Mouse (Mus musculus): ENCODE measurements at regions not wholly inside any gene's neighbourhood (a gene's known extent, or its start where the extent isn't known, plus 50 kb on each side); places are given as distances from the start of the nearest gene placed in this dataset.

GRCm38 (mm10) chr8:10857874-10858273 is 150.4 kb downstream of the Irs2 start:
- no peaks in the 10 kb centered on the region for H3K9me3 ChIP-seq (replicated peaks; ENCODE audit: control insufficient read depth, insufficient read depth, low read length, poor library complexity, severe bottlenecking)
- no peak overlapping the region for H3K27ac ChIP-seq (ENCODE audit: insufficient read depth, low read length)
- no peaks in the 10 kb centered on the region for H3K4me1 ChIP-seq (ENCODE audit: control insufficient read depth, insufficient read depth, low read length)
- no peak overlapping the region for H3K4me3 ChIP-seq (ENCODE audit: low read depth, low read length)
- no peak overlapping the region for H3K9ac ChIP-seq (ENCODE audit: low read depth, poor library complexity, severe bottlenecking)
- no peaks in the 10 kb centered on the region for H3K27me3 ChIP-seq (ENCODE audit: control insufficient read depth, insufficient read depth, low read length, poor library complexity, severe bottlenecking)
- TF ChIP-seq EP300 (IDR thresholded peaks at IDR 0.05; ENCODE audit: insufficient read depth, low read depth, low read length) (no peak), POLR2A (IDR thresholded peaks at IDR 0.05; ENCODE audit: insufficient read depth, low read length) (no peak), CTCF (IDR thresholded peaks at IDR 0.05; ENCODE audit: low read depth, low read length) (no peak)
- no peaks in the 10 kb centered on the region for H3K36me3 ChIP-seq (ENCODE audit: control insufficient read depth, insufficient read depth, low read length, poor library complexity, severe bottlenecking)

- no peak overlapping the region for H3K27ac ChIP-seq (ENCODE audit: insufficient read depth, low read length)
- H3K4me3 ChIP-seq (ENCODE audit: low read depth, low read length) = no peak overlapping the region
- no peaks in the 10 kb centered on the region for H3K36me3 ChIP-seq (ENCODE audit: control insufficient read depth, insufficient read depth, low read length, poor library complexity, severe bottlenecking)
- no peaks in the 10 kb centered on the region for H3K9me3 ChIP-seq (replicated peaks; ENCODE audit: control insufficient read depth, insufficient read depth, low read length, poor library complexity, severe bottlenecking)
- no peaks in the 10 kb centered on the region for H3K4me1 ChIP-seq (ENCODE audit: control insufficient read depth, insufficient read depth, low read length)
- H3K9ac ChIP-seq (ENCODE audit: low read depth, poor library complexity, severe bottlenecking) = no peak overlapping the region
- H3K27me3 ChIP-seq (ENCODE audit: control insufficient read depth, insufficient read depth, low read length, poor library complexity, severe bottlenecking) = no peaks in the 10 kb centered on the region
- TF ChIP-seq CTCF (IDR thresholded peaks at IDR 0.05; ENCODE audit: low read depth, low read length) (no peak), EP300 (IDR thresholded peaks at IDR 0.05; ENCODE audit: insufficient read depth, low read depth, low read length) (no peak), POLR2A (IDR thresholded peaks at IDR 0.05; ENCODE audit: insufficient read depth, low read length) (no peak)
These were observed 151.1 kb downstream of the Irs2 start for GRCm38 (mm10) chr8:10856996-10857720.

- H3K36me3 ChIP-seq (ENCODE audit: control insufficient read depth, insufficient read depth, low read length, poor library complexity, severe bottlenecking) = no peaks in the 10 kb centered on the region
- H3K27ac ChIP-seq (ENCODE audit: insufficient read depth, low read length) = no peak overlapping the region
- TF ChIP-seq CTCF (IDR thresholded peaks at IDR 0.05; ENCODE audit: low read depth, low read length) (no peak), EP300 (IDR thresholded peaks at IDR 0.05; ENCODE audit: insufficient read depth, low read depth, low read length) (no peak), POLR2A (IDR thresholded peaks at IDR 0.05; ENCODE audit: insufficient read depth, low read length) (no peak)
- H3K4me3 ChIP-seq (ENCODE audit: low read depth, low read length) = no peak overlapping the region
- H3K9me3 ChIP-seq (replicated peaks; ENCODE audit: control insufficient read depth, insufficient read depth, low read length, poor library complexity, severe bottlenecking) = no peaks in the 10 kb centered on the region
- H3K4me1 ChIP-seq (ENCODE audit: control insufficient read depth, insufficient read depth, low read length) = no peaks in the 10 kb centered on the region
- H3K9ac ChIP-seq (ENCODE audit: low read depth, poor library complexity, severe bottlenecking) = no peak overlapping the region
- H3K27me3 ChIP-seq (ENCODE audit: control insufficient read depth, insufficient read depth, low read length, poor library complexity, severe bottlenecking) = no peaks in the 10 kb centered on the region
These were observed 152.6 kb downstream of the Irs2 start for GRCm38 (mm10) chr8:10855696-10856095.

DNA sequence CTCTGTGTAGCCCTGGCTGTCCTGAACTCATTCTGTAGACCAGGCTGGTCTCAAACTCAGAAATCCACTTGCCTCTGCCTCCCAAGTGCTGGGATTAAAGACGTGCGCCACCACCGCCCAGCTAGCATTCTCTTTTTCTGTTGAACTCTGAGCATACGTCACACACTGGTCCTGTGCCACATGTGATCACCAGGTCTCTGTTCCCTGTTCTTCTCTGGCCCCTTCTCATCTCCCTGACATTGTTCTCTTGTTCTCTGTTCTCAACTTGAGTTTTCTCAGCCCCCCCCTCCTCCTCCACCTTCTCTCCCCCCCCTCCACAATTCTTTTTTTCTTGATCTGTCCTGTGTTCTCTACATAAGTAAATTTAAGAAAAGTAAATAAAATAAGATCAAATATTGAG is 153.1 kb downstream of the Irs2 start:
- H3K27ac ChIP-seq (ENCODE audit: insufficient read depth, low read length) = no peak overlapping the region
- no peaks in the 10 kb centered on the region for H3K9me3 ChIP-seq (replicated peaks; ENCODE audit: control insufficient read depth, insufficient read depth, low read length, poor library complexity, severe bottlenecking)
- H3K4me1 ChIP-seq (ENCODE audit: control insufficient read depth, insufficient read depth, low read length) = no peaks in the 10 kb centered on the region
- H3K27me3 ChIP-seq (ENCODE audit: control insufficient read depth, insufficient read depth, low read length, poor library complexity, severe bottlenecking) = no peaks in the 10 kb centered on the region
- TF ChIP-seq POLR2A (IDR thresholded peaks at IDR 0.05; ENCODE audit: insufficient read depth, low read length) (no peak), CTCF (IDR thresholded peaks at IDR 0.05; ENCODE audit: low read depth, low read length) (no peak), EP300 (IDR thresholded peaks at IDR 0.05; ENCODE audit: insufficient read depth, low read depth, low read length) (no peak)
- no peak overlapping the region for H3K9ac ChIP-seq (ENCODE audit: low read depth, poor library complexity, severe bottlenecking)
- H3K4me3 ChIP-seq (ENCODE audit: low read depth, low read length) = no peak overlapping the region
- H3K36me3 ChIP-seq (ENCODE audit: control insufficient read depth, insufficient read depth, low read length, poor library complexity, severe bottlenecking) = no peaks in the 10 kb centered on the region

DNA sequence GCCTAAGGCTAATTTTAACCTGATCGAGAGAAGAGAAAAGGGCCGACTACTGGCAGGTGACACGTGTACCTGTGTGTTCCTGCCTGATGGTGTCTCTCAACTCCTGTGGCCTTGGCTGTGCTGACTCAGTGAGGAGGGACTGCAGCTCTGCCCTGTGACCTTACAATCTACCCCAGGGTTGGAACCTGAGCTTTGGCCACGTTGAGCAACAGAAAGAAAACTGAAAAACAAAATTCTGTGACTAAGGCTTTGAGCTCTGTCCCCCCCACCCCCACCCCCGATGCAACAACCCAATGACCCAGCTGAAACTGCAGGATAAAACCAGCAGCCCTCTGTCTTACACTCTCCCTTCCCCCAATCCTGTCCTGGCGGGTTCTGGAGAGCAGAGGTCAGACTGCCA is 153.7 kb downstream of the Irs2 start:
- Histone ChIP-seq H3K27me3 (ENCODE audit: control insufficient read depth, insufficient read depth, low read length, poor library complexity, severe bottlenecking) (no peaks in the 10 kb centered on the region), H3K9ac (ENCODE audit: low read depth, poor library complexity, severe bottlenecking) (no peak overlapping the region), H3K4me3 (ENCODE audit: low read depth, low read length) (no peak overlapping the region), H3K4me1 (ENCODE audit: control insufficient read depth, insufficient read depth, low read length) (no peaks in the 10 kb centered on the region), H3K36me3 (ENCODE audit: control insufficient read depth, insufficient read depth, low read length, poor library complexity, severe bottlenecking) (no peaks in the 10 kb centered on the region), H3K9me3 (replicated peaks; ENCODE audit: control insufficient read depth, insufficient read depth, low read length, poor library complexity, severe bottlenecking) (no peaks in the 10 kb centered on the region), H3K27ac (ENCODE audit: insufficient read depth, low read length) (no peak overlapping the region)
- TF ChIP-seq POLR2A (IDR thresholded peaks at IDR 0.05; ENCODE audit: insufficient read depth, low read length) (no peak), EP300 (IDR thresholded peaks at IDR 0.05; ENCODE audit: insufficient read depth, low read depth, low read length) (no peak), CTCF (IDR thresholded peaks at IDR 0.05; ENCODE audit: low read depth, low read length) (no peak)

- TF ChIP-seq POLR2A (IDR thresholded peaks at IDR 0.05; ENCODE audit: insufficient read depth, low read length) (no peak), EP300 (IDR thresholded peaks at IDR 0.05; ENCODE audit: insufficient read depth, low read depth, low read length) (no peak), CTCF (IDR thresholded peaks at IDR 0.05; ENCODE audit: low read depth, low read length) (no peak)
- Histone ChIP-seq H3K27ac (ENCODE audit: insufficient read depth, low read length) (no peak overlapping the region), H3K27me3 (ENCODE audit: control insufficient read depth, insufficient read depth, low read length, poor library complexity, severe bottlenecking) (no peaks in the 10 kb centered on the region), H3K36me3 (ENCODE audit: control insufficient read depth, insufficient read depth, low read length, poor library complexity, severe bottlenecking) (no peaks in the 10 kb centered on the region), H3K9ac (ENCODE audit: low read depth, poor library complexity, severe bottlenecking) (no peak overlapping the region), H3K4me1 (ENCODE audit: control insufficient read depth, insufficient read depth, low read length) (no peaks in the 10 kb centered on the region), H3K4me3 (ENCODE audit: low read depth, low read length) (no peak overlapping the region), H3K9me3 (replicated peaks; ENCODE audit: control insufficient read depth, insufficient read depth, low read length, poor library complexity, severe bottlenecking) (no peaks in the 10 kb centered on the region)
These were observed 154.4 kb downstream of the Irs2 start for GRCm38 (mm10) chr8:10853901-10854300.
